Mouse (Mus musculus) left cerebral cortex, postnatal 25 days (tissue): ENCODE data around the gene Trappc6a. TPM values are rescaled to one million over a fixed set of nuclear protein-coding genes. Genes with fewer than 3 reads are reported as not detected.
A peak's percentile ranks its signal among the peaks of the same experiment; 100 is the strongest.

ENCODE experiments used
- DNase-seq, 2 experiments: peaks; one replicate each; pipeline ENCODE4 v3.0.0; 2022; ENCODE audit warnings: low spot score in 2 of 2, mixed read lengths in 1 of 2
- intact Hi-C: fragments of 180-260 bp; cut with DNase I; formaldehyde crosslinking; loops from one replicate; pipeline ENCODE4 v1.15.1; 2025
- total RNA-seq, 2 experiments: library from RNA; stranded (reverse); gene quantifications; 2 replicates each; pipeline ENCODE4 v1.2.3; 2021

The Trappc6a gene
- total RNA-seq = 10 to 100 TPM; 18.4 to 18.8 TPM

- DNase-seq = peak; percentile 96 to 97
- intact Hi-C loops = loop anchor here (2.0 kb wide), 1 partner anchor 52 kb away; no protein-coding TSS in a partner anchor
Measured at GRCm38 (mm10) chr7:19508150-19508923, at the start of gene Trappc6a, which contains the start of gene Bloc1s3. Trappc6a (plus strand) TSS chr7:19508395. Bloc1s3 (minus strand) TSS chr7:19508367.

DNA sequence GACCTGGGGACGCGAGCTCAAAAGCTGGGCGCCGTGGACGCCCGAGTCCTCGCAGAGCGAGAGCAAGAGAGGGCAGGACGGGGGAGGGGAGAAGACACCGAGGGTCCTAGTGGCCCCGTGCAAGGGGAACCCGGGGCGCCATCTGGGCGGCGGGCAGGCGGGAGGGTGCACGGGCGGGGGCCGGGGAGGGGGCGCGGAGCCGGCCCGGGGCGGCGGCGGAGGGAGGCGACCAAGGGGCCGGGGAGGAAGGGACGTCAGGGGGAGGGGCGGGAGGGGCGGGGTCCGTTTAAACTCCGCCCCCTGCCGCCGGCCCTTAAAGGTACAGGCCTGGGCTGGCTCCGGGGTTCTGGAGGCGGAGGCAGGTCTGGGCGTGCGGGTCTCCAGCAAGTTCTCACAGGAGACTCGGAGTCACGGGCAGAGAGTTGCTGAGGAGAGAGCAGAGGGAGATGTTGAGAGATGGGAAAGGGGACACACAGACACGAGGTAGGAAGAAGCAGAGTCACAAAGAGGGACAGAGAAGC is 49.5 kb upstream of the Trappc6a start, which contains the start of gene Mark4:
Gene Mark4, minus strand, starts transcription at position 231 of the 521 bp plus-strand sequence.
- peak; percentile 66 to 74 for DNase-seq
- intact Hi-C loops = loop anchor here (5.0 kb wide), 1 partner anchor 104 kb away; the partner anchor contains the start of gene Ppp1r37

DNA sequence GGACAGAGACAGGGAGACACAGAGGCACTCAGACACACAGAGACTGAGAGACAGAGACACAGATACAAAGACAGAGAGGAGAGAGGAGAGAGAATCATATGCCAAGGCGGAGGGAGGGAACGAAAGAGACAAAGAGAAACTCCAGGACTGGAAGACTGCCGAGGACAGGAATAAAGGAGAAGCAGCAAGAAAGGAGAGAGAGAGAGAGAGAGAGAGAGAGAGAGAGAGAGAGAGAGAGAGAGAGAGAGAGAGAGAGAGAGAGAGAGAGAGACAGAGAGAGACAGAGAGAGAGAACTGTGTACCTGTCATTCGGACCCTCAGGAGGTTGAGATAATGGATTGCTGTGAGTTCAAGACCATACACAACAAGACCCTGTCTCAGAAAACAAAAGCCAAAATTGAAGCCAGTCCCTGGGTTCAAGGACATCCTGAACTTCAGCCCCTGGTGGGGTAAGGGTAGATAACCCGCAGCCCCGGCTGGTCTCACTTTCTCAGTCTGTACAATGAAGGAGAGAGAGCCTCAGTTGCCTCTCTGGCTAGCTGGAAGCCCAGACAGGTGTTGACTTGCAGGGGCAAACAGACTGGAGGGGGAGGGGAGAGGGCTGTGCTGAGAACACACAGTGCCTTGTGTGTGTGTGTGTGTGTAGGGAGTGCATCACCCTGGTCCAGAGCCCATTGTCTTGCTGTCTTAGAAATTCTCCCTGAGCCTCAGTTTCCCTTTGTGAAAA is 48.9 kb upstream of the Trappc6a start:
- no peak for DNase-seq
- intact Hi-C loops = loop anchor here (5.0 kb wide), 1 partner anchor 103 kb away; the partner anchor contains the start of gene Ppp1r37

DNA sequence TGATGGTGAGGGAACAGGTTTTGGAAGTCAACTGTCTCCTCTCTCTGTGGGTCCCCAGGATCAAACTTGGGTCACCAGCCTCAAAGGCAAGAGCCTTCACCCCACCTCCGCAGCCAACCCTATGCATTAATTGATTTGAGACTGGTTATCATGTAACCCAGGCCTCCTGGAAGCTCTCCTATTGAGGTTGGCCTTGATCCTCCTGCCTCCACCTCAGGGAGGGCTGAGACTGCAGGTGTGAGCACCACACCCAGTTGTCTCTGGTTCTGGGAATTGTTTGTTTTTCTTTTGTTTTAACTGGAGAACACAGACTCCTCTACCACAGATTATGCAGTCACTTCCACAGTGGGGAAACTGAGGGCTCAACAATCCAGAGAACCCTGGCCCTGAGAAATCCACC is 47.7 kb upstream of the Trappc6a start:
- intact Hi-C loops = no loop called here
- DNase-seq = no peak

- intact Hi-C loops = no loop called here
Measured at GRCm38 (mm10) chr7:19461488-19461887, 46.7 kb upstream of the Trappc6a start.

DNA sequence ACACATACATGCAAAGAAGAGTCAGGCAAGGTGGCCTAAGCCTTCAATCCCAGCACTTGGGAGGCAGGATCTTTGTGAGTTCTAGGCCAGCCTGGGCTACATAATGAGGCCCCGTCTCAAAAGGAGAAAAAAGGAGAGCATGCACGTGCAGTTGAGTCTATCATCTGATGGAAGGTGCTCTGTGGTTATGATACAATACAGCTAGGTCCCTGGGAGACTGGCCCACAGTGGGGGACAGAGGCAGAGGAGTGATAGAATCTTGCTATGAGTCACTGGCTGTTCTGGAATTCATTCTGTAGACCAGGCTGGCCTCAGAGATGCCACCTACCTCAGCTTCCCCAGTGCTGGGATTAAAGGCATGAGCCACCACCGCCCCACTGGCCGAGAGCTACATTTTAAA is 45.8 kb upstream of the Trappc6a start:
- intact Hi-C loops = no loop called here
- no peak for DNase-seq

More at GRCm38 (mm10) chr7:19461488-19461887, 46.7 kb upstream of the Trappc6a start:
- DNase-seq = peak; percentile 78

DNA sequence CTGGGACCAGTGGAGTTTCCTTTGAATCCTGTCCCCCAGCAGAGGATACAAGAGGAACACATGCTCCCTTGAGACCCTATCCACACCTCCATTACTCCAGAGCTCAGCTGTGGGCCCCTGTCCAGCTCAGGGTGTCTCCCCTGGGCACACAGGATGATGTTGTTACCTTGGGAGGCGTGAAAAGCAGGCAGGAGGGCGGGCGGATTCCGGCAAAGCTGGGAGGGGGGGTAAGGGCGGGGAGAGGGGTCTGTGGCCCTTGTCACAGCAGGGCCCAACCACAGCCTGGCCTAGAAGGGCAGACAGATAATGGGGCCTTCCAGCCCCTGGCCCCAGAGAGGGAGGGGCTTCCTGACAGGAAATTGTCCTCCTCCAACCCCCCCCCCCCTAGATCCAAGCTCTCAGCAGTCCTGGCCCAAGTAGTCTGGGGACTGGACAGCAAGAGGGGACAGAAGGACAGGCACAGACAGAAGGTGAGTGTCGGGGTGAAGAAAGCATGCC is 45.3 kb upstream of the Trappc6a start, which contains the start of gene Exoc3l2:
Gene Exoc3l2, plus strand, starts transcription at position 448 of the 498 bp plus-strand sequence.
- intact Hi-C loops = no loop called here

DNA sequence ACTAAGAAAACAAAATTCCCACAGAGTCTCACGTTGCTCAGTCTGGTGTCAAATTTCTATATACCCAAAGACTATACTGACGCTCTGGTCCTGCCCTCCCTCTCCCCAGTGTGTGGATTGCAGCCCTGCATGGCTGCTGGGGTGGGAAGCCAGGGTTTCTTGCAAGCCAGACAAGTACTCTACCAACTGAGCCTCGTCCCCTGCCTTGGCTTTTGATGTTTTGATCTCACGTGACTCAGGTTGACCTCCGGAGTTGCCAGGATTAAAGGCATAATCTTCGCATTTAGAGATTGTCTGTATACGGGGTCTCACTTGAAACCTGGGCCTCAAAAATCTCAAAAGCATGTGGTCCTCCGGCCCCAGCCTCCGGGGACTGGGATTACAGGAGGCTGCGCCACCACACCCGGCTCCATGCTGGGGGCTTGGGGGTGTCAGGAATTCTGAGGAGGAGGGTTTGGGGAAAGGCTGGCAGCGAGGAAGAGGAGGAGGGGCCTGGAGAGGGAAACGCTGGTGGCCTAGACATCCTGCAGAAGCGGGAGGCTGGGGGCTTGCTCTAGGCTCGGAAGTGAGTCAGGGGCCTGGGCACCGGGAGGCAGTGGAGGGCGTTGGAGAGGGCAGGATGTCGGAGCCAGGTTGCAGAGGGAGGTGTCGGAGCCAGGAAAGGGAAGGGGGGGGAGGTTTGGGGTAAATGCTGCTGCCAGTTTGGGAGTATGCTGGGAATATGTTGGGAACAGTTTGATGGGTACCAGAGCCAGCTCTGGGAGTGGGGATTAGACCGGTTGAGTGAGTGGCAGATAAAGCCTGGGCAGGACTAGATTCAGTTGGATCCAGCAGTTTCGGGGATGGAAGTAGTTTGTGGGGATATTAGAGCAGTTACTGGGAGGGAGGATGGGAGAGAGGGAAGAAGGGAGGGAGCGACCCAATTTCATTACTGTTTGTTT is 43.6 kb upstream of the Trappc6a start:
- intact Hi-C loops = no loop called here

More for the DNA sequence above, 45.3 kb upstream of the Trappc6a start, which contains the start of gene Exoc3l2:
- no peak for DNase-seq

DNA sequence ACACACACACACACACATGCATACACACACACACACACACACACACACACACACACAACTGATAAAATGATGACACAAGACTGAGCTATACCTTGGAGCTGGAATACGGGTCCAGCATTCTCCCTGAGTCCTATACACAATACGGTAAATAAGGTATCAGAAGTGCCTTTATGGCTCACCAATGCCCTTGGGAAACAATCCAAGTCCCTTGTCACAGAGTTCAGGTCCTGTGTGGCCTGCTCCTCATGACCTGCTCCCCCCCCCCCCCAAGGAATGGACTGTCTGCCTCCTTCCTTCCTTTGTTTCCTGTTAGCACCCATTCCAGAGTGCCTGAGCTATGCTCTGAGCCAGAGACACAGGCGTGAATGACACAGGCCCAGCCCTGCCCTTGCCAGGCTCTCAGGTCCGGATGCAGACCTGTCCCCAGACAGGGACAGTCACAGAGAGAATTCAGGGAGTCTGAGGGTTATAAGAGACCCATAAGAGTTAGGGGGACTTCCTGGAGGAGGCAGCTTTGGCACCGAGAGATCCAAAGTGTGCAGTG is 41.5 kb upstream of the Trappc6a start:
- no peak for DNase-seq
- intact Hi-C loops = no loop called here

More for the DNA sequence above, 43.6 kb upstream of the Trappc6a start:
- DNase-seq = no peak

- DNase-seq = no peak
- intact Hi-C loops = no loop called here
Measured at GRCm38 (mm10) chr7:19467638-19468037, 40.6 kb upstream of the Trappc6a start.

- intact Hi-C loops = no loop called here
- DNase-seq = no peak
Measured at GRCm38 (mm10) chr7:19468279-19468678, 39.9 kb upstream of the Trappc6a start.

- no peak for DNase-seq
- intact Hi-C loops = no loop called here
Measured at GRCm38 (mm10) chr7:19469404-19469803, 38.8 kb upstream of the Trappc6a start.

DNA sequence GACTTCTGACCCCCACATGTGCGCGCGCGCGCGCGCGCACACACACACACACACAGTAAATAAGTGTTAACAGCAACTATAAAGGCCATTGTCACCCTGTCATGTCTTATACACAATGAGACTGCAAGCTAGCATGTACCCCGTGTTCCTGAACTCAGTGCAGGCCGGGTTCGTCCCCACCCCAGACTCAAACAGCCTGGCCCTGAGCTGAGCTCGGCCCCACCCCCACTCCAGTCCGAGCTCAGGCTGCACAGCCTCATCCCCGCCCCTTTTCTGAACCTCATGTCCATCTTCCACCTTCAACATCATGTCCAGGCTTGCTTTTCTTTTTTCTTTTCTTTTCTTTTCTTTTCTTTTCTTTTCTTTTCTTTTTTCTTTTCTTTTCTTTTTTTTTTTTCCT is 37.9 kb upstream of the Trappc6a start:
- no peak for DNase-seq

DNA sequence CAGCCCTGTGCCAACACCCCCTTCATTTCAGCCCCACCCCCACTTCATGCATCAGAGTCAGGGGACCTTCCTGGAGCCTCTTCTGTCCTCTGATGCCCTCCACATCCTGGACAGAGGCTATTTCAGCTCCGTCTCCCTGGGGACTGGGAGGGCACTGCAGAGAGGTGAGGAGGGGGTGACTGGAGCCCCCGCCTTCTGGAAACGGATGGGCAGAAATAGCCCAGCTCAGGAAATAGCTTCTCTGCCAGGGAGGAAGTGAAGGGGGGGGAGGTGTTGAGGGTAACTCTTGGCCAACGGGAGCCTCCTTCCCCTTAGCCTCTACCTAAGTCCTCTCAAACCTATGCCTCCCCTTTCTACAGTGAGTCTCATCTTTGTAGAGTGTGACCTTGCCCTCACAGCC is 35.8 kb upstream of the Trappc6a start:
- no peak for DNase-seq
- intact Hi-C loops = no loop called here

More for the DNA sequence above, 37.9 kb upstream of the Trappc6a start:
- intact Hi-C loops = no loop called here

GRCm38 (mm10) chr7:19473875-19474443 is 34.2 kb upstream of the Trappc6a start:
- intact Hi-C loops = no loop called here

DNA sequence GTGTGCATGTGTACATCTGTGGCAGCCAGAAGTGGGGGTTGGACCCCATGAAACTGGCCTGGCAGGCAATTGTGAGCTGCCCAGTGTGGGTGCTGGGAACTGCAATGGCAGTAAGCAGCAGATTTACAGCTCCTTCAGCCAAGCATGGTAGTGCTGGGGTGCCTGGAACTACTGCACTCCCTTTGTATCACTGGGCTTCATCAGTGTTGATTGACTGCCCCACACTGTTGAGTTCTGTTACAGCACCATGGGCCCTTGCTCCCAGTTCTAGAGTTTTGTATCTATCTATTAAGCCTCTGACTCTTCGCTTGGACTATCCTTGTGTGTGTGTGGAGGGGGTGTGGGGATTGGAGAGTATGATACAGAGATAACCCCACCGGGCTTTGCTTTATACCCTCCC is 31.1 kb upstream of the Trappc6a start:
- no peak for DNase-seq
- intact Hi-C loops = no loop called here

More at GRCm38 (mm10) chr7:19473875-19474443, 34.2 kb upstream of the Trappc6a start:
- peak; percentile 82 to 89 for DNase-seq

DNA sequence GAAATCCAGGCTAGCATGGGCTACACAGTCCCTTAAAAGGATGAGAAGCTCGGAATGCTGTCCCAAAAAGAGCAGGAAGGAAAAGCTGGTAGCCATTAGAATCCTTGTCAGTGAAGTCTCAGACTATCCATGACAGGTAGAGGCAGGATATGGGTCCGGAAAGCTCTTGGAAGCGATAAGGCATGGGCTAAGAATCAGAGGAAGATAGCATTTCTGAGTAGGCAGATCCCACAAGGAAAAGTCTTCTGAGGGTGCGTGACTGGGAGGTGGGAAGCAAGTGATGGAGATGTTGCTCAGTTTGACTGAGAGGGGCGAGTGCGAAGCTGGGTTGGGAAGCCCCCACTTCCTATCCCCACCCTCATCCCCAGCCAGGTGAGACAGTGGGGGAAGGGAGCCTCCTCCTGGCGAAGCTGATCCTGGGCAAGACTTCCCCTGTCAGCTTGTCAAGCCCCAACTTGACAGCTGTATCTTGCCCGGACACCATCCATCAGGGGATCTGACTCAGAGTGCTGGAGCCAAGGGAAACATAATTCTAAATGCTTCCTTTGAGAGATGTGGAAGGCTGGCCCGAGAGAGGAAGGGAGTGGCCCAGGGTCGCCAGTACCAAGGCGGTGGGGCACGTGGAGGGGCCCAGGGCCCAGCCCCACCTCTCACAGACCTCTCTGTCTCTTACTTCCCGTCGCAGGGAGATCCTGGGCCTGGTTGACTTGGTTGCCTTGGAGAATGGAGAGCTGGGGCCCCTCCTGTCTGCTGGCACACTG is 30.4 kb upstream of the Trappc6a start:
- no peak for DNase-seq
- intact Hi-C loops = no loop called here
